Mouse (Mus musculus): ENCODE data around the gene Elp4.

DNA sequence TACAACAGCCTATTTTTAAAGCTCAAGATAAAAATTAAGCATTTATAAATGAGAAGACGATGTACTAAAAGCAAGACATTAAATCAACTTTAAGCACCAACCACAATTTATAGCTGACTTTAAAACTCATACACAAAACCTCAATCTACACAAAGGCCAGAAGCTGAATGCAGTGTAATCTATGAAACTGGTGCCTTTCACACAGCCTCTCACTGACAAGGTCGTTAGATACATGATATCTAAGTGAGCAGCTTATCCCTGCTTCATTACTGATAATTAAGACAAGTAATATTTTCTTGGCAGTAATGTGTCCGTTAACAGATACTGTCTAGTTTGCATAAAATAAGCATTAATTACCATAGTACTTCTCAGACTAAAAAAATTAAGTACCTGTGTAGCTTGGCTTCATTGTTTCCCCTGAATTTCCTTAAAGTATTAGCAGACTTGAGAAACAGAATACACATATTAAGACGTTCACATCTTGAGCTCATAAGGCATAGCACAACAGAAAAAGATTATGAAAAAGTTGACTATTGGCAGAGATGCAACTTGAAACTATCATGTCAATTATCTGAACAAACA, 134.5 kb downstream of the Elp4 start:
- TF ChIP-seq CTCF (IDR thresholded peaks at IDR 0.05; ENCODE audit: low read depth, low read length): no peak
- no peak for TF ChIP-seq POLR2A (IDR thresholded peaks at IDR 0.05; ENCODE audit: borderline replicate concordance, low read depth, low read length)

All from bone marrow macrophage, adult 2 months (primary cell).